Mouse (Mus musculus): ENCODE measurements around the gene Ints12. TPM values are rescaled to one million over a fixed set of nuclear protein-coding genes. Genes with fewer than 3 reads are reported as not detected.

Gene Ints12
- total RNA-seq, 2 experiments from 2014 or later, result 14.1 to 14.8 TPM

DNA sequence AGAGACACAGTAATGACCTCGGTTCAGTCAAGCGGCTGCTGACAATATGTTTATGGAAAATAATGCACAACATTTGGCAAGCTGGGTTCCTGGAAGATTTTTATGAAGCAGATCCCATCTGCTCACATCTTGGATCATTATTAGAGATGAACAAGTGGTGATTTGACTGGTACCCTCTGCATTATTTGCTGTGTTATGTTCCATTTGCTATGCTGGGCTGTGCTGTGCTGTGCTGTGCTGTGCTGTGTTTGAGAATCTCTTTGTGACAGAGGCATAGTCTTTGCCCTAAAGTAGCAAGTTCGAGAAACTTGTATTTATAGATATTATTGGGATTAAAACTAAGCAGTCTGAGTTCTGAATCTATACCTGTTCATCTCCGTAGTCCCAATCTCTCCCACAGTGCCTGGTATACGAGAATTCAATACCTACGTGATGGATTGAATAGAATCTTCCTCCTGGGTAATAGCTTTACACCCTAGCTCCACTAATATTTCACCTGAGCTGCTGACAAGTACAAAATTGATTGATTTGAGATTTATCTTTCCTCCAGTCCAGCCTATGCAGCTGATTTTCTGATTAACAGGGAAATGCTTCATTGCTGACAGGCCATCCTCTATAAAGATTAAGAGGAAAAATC is 53.0 kb downstream of the Ints12 start:
- DNase-seq (ENCODE audit: low spot score in 2 of 2), result no peak

- DNase-seq (ENCODE audit: low spot score in 2 of 2), result no peak
Observed at GRCm38 (mm10) chr3:133151629-133152028, 60.0 kb downstream of the Ints12 start.

- DNase-seq (ENCODE audit: low spot score in 2 of 2), result no peak
Observed at GRCm38 (mm10) chr3:133152831-133153230, 61.2 kb downstream of the Ints12 start.

DNA sequence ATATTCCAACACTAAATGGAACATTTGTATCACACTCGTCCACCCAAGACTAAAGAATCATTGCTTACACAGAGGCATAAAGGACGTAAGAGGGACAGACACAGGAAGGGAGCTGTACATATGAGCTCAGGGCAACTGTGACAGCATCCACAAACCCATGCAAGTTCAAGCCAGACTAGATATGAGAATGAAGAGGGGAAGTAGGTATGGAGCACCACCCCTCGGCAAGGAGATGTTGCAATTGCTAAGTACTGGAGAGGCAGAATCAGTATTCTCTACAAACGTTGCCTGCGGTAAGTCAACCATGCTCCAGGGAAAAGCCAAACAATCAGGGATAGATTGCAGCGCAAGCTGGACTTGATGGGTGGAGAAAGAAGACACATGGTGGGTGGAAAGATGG is 62.0 kb downstream of the Ints12 start:
- no peak for DNase-seq (ENCODE audit: low spot score in 2 of 2)

- DNase-seq (ENCODE audit: low spot score in 2 of 2), result peak; percentile 13 to 27
Observed at GRCm38 (mm10) chr3:133154683-133155082, 63.0 kb downstream of the Ints12 start.

DNA sequence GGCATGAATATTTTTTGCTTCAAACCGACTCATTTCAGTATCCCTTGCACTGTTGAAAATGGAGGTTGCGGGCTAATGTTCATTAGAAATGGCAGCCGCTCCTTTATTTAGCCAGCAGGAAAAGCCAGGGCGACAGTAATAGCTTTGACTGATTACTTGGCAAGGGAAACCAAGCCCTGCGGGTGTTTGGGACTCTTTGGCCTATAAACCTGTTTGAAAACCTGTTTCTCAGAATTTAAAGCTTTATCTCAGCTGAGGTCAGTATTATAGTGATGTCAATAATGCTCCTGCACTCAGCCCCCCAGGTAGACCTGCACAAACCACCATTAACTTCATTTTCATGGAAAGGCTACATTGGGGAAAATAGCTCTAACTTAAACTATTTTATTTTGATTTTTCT is 66.6 kb downstream of the Ints12 start:
- DNase-seq (ENCODE audit: low spot score in 2 of 2), result no peak

Other genes with a start within 250 kb of the Ints12 start
- 10 to 100 TPM; 11.2 to 14.1 TPM for gene Npnt, start 141.5 kb upstream of the Ints12 start, total RNA-seq (2021)
- 10 to 100 TPM in 1 of 2 experiments, 1 to 10 TPM in 1; 9.4 to 11.4 TPM for gene Gstcd, start 193 bp downstream of the Ints12 start, total RNA-seq (2021)
- gene Arhgef38, start 143.1 kb downstream of the Ints12 start, total RNA-seq (2021), result under 1 TPM in 1 of 2 experiments, not detected in 1; 0.30 TPM
- 10 to 100 TPM; 50.7 to 51.8 TPM for gene Ppa2, start 218.3 kb downstream of the Ints12 start, total RNA-seq (2021)